Mouse (Mus musculus): ENCODE data around the gene Tifa. TPM values are rescaled to one million over a fixed set of nuclear protein-coding genes. Genes with fewer than 3 reads are reported as not detected.

Gene Tifa
- total and polyA plus RNA-seq, 3 experiments: 1.3 to 2.3 (median 1.6) TPM

GRCm38 (mm10) chr3:127821209-127821608 lies 31.6 kb downstream of the Tifa start:
- H3K27me3 ChIP-seq (ENCODE audit: control insufficient read depth, insufficient read depth, low read length): no peaks in the 10 kb centered on the region
- DNase-seq: no peak
- H3K4me1 ChIP-seq (ENCODE audit: control insufficient read depth, insufficient read depth, low read length): no peaks in the 10 kb centered on the region
- no peaks in the 10 kb centered on the region for H3K36me3 ChIP-seq (ENCODE audit: control insufficient read depth, insufficient read depth, low read length)
- intact Hi-C loops (cut with DNase I): no loop called here
- no peak for TF ChIP-seq POLR2A (IDR thresholded peaks at IDR 0.05; ENCODE audit: insufficient read depth, low read depth, low read length)
- TF ChIP-seq EP300 (IDR thresholded peaks at IDR 0.05; ENCODE audit: insufficient read depth, low read depth, low read length): no peak
- TF ChIP-seq CTCF (IDR thresholded peaks at IDR 0.05): no peak
- no peaks in the 10 kb centered on the region for H3K79me2 ChIP-seq (replicated peaks; ENCODE audit: control insufficient read depth, insufficient read depth, low read length)
- H3K4me3 ChIP-seq: no peak overlapping the region
- WGBS: 73% methylated on average over 5 of the region's 5 CpGs
- no peak overlapping the region for H3K9ac ChIP-seq (ENCODE audit: low read depth, low read length)
- no peak overlapping the region for H3K27ac ChIP-seq

DNA sequence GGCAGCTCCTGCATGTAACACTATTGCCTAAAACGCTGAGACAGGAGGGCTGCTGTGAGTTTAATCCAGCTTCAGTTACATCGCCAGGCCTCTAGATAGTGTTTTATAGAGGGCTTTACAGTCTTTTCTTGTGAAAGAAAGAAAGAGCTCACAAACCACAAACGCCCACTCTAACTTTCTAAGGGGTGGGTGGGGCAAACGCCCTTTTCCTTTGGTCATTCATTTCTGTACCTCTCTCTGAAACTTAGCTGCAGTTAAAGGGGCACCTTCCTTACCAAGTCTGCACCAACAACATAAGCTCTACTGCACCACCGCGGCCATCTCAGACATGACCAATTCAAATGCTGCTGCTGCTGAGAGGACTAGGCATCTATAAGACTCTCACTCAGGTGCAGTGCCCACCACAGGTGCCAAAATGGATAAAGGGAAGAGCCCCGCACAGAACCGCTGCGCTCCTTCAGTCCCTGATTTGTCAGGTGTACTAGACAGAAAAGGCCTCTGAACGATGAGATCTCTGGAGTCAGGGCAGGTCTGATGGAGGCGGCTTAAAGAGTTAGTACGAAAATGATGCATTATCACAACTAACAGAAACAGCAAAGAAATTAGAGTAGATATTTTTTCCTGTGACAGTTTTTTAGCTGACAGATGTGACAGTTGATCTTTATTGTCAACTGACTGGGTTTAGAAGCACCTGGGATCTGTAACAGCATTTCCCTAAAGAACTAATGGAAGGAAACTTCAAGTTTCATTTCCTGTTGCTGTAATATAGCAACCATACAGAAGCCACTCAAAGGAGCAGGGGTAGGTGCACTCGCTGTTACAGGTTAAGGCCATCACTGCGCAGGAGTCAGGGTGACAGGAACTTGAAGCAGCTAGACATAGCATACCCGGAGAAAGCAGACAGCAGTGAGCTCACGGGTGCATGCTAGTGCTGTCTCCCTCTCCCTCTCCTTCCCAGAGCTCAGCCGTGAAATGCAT lies 34.6 kb downstream of the Tifa start:
- WGBS: 83% methylated on average over 17 of the region's 17 CpGs
- intact Hi-C loops (cut with DNase I): no loop called here
- Histone ChIP-seq H3K27ac (no peak overlapping the region), H3K36me3 (ENCODE audit: control insufficient read depth, insufficient read depth, low read length) (no peaks in the 10 kb centered on the region), H3K27me3 (ENCODE audit: control insufficient read depth, insufficient read depth, low read length) (no peaks in the 10 kb centered on the region), H3K9ac (ENCODE audit: low read depth, low read length) (no peak overlapping the region), H3K4me3 (no peak overlapping the region), H3K4me1 (ENCODE audit: control insufficient read depth, insufficient read depth, low read length) (no peaks in the 10 kb centered on the region; the same call in 1 of the 2 replicates), H3K79me2 (replicated peaks; ENCODE audit: control insufficient read depth, insufficient read depth, low read length) (peaks cover 2% of the 10 kb centered on the region)
- TF ChIP-seq POLR2A (IDR thresholded peaks at IDR 0.05; ENCODE audit: insufficient read depth, low read depth, low read length) (no peak), CTCF (IDR thresholded peaks at IDR 0.05) (no peak), EP300 (IDR thresholded peaks at IDR 0.05; ENCODE audit: insufficient read depth, low read depth, low read length) (no peak)
- DNase-seq: no peak

- intact Hi-C loops (cut with DNase I): no loop called here
- Histone ChIP-seq H3K79me2 (replicated peaks; ENCODE audit: control insufficient read depth, insufficient read depth, low read length) (peaks cover 3% of the 10 kb centered on the region), H3K27me3 (ENCODE audit: control insufficient read depth, insufficient read depth, low read length) (no peaks in the 10 kb centered on the region), H3K4me1 (ENCODE audit: control insufficient read depth, insufficient read depth, low read length) (no peaks in the 10 kb centered on the region; the same call in 1 of the 2 replicates), H3K36me3 (ENCODE audit: control insufficient read depth, insufficient read depth, low read length) (no peaks in the 10 kb centered on the region), H3K27ac (no peak overlapping the region), H3K4me3 (no peak overlapping the region), H3K9ac (ENCODE audit: low read depth, low read length) (no peak overlapping the region)
- DNase-seq: no peak
- TF ChIP-seq CTCF (IDR thresholded peaks at IDR 0.05) (no peak), POLR2A (IDR thresholded peaks at IDR 0.05; ENCODE audit: insufficient read depth, low read depth, low read length) (no peak), EP300 (IDR thresholded peaks at IDR 0.05; ENCODE audit: insufficient read depth, low read depth, low read length) (no peak)
- WGBS: 84% methylated on average over 7 of the region's 7 CpGs
These were observed 36.9 kb downstream of the Tifa start for GRCm38 (mm10) chr3:127826503-127826902.

DNA sequence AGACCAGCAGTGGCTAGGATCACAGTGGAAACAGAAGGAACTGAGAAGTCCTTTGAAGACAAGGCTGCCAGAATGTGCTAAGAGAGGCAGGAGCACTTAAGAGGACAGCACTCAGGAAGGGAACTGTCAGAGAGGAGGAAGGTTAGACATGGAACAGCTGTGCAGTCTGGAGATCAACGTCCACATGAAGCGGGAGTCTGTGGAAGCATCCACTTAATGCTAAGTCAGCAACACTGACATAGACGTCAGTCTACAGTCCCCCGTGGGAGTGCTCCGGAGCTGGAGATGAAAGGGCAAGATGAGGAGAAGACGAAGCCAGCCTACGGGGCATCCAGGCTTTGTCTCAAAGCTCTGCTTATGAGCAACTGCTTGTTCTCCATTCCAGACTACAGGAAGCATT lies 37.5 kb downstream of the Tifa start:
- peak; percentile 23 to 26 for DNase-seq
- no peak overlapping the region for H3K4me3 ChIP-seq

DNA sequence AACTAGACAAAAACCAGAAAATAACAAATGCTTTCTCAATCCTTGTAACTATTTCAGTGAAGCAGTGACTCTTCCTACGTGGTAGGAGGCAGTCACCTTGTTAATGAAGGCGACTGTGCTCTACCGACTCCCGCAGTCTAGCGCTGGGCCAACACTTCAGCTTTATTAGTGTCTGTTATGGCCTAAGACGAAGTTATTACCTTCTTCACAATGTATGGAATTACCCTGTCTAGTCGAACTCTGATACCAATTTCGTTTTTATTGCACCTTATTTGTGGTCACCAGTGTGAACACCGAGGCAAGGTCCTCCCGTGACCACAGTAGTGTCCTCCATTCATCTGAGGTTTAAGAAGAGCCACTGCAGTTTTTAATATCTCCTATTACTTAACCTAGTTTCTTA lies 40.6 kb downstream of the Tifa start:
- Histone ChIP-seq H3K27ac (no peak overlapping the region), H3K27me3 (ENCODE audit: control insufficient read depth, insufficient read depth, low read length) (no peaks in the 10 kb centered on the region), H3K9ac (ENCODE audit: low read depth, low read length) (no peak overlapping the region), H3K4me1 (ENCODE audit: control insufficient read depth, insufficient read depth, low read length) (no peaks in the 10 kb centered on the region; the same call in 1 of the 2 replicates), H3K4me3 (no peak overlapping the region), H3K79me2 (replicated peaks; ENCODE audit: control insufficient read depth, insufficient read depth, low read length) (peaks cover 3% of the 10 kb centered on the region), H3K36me3 (ENCODE audit: control insufficient read depth, insufficient read depth, low read length) (no peaks in the 10 kb centered on the region)
- TF ChIP-seq CTCF (IDR thresholded peaks at IDR 0.05): no peak
- no peak for TF ChIP-seq EP300 (IDR thresholded peaks at IDR 0.05; ENCODE audit: insufficient read depth, low read depth, low read length)
- TF ChIP-seq POLR2A (IDR thresholded peaks at IDR 0.05; ENCODE audit: insufficient read depth, low read depth, low read length): no peak
- intact Hi-C loops (cut with DNase I): no loop called here
- 94% methylated on average over 10 of the region's 10 CpGs for WGBS
- DNase-seq: no peak

More for the DNA sequence above, 37.5 kb downstream of the Tifa start:
- Histone ChIP-seq H3K4me1 (ENCODE audit: control insufficient read depth, insufficient read depth, low read length) (no peaks in the 10 kb centered on the region; the same call in 1 of the 2 replicates), H3K36me3 (ENCODE audit: control insufficient read depth, insufficient read depth, low read length) (no peaks in the 10 kb centered on the region), H3K79me2 (replicated peaks; ENCODE audit: control insufficient read depth, insufficient read depth, low read length) (peaks cover 3% of the 10 kb centered on the region), H3K9ac (ENCODE audit: low read depth, low read length) (no peak overlapping the region), H3K27me3 (ENCODE audit: control insufficient read depth, insufficient read depth, low read length) (no peaks in the 10 kb centered on the region), H3K27ac (no peak overlapping the region)
- 33% methylated on average over 7 of the region's 7 CpGs for WGBS
- TF ChIP-seq CTCF (IDR thresholded peaks at IDR 0.05): no peak
- TF ChIP-seq POLR2A (IDR thresholded peaks at IDR 0.05; ENCODE audit: insufficient read depth, low read depth, low read length): no peak
- TF ChIP-seq EP300 (IDR thresholded peaks at IDR 0.05; ENCODE audit: insufficient read depth, low read depth, low read length): no peak
- intact Hi-C loops (cut with DNase I): no loop called here

DNA sequence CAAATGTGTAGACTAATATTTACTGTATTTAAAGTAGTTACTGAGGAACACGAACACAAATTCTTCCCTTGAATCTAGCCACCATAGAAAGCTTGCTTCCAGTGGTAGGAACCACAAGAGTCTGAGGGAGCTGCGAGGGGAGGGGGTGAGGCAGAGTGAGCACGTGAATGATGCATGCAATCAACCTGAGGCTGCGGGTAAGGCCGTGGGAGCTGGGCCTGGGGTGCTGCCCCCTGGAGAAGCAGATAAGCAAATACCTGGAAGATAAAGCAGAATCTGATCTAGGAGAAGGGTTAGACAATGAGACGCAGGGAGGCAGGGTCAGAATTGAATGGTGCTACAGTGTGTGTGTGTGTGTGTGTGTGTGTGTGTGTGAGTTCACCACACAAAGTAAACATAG lies 41.5 kb downstream of the Tifa start:
- WGBS: 70% methylated on average over 6 of the region's 6 CpGs
- no peak overlapping the region for H3K9ac ChIP-seq (ENCODE audit: low read depth, low read length)
- H3K27ac ChIP-seq: no peak overlapping the region
- H3K79me2 ChIP-seq (replicated peaks; ENCODE audit: control insufficient read depth, insufficient read depth, low read length): peaks cover 3% of the 10 kb centered on the region
- no peak for DNase-seq
- H3K4me3 ChIP-seq: no peak overlapping the region
- no peaks in the 10 kb centered on the region for H3K36me3 ChIP-seq (ENCODE audit: control insufficient read depth, insufficient read depth, low read length)
- TF ChIP-seq CTCF (IDR thresholded peaks at IDR 0.05) (no peak), POLR2A (IDR thresholded peaks at IDR 0.05; ENCODE audit: insufficient read depth, low read depth, low read length) (no peak), EP300 (IDR thresholded peaks at IDR 0.05; ENCODE audit: insufficient read depth, low read depth, low read length) (no peak)
- H3K4me1 ChIP-seq (ENCODE audit: control insufficient read depth, insufficient read depth, low read length): no peaks in the 10 kb centered on the region; the same call in 1 of the 2 replicates
- no peaks in the 10 kb centered on the region for H3K27me3 ChIP-seq (ENCODE audit: control insufficient read depth, insufficient read depth, low read length)
- intact Hi-C loops (cut with DNase I): no loop called here

All from heart, adult 2 months (tissue).